Mouse (Mus musculus): ENCODE measurements around the gene 0610040J01Rik. TPM values are rescaled to one million over a fixed set of nuclear protein-coding genes. Genes with fewer than 3 reads are reported as not detected.

0610040J01Rik gene
- polyA plus RNA-seq, 1 experiment from 2014 or later: 2.0 TPM

Other genes with a start within 250 kb of the 0610040J01Rik start
- 0.09 TPM in 1 of 2 replicates, not detected in the other for gene Nwd2, start 163.3 kb upstream of the 0610040J01Rik start, polyA plus RNA-seq (2016; fragmentation: Nextera tagmentation; extraction: Ambion mirVana)
- 13.4 and 13.9 TPM in 2 replicates for gene Rell1, start 156.5 kb downstream of the 0610040J01Rik start, polyA plus RNA-seq (2016; fragmentation: Nextera tagmentation; extraction: Ambion mirVana)